8 mouse cellular contexts compared by ENCODE assay signal in the genomic region with DNA sequence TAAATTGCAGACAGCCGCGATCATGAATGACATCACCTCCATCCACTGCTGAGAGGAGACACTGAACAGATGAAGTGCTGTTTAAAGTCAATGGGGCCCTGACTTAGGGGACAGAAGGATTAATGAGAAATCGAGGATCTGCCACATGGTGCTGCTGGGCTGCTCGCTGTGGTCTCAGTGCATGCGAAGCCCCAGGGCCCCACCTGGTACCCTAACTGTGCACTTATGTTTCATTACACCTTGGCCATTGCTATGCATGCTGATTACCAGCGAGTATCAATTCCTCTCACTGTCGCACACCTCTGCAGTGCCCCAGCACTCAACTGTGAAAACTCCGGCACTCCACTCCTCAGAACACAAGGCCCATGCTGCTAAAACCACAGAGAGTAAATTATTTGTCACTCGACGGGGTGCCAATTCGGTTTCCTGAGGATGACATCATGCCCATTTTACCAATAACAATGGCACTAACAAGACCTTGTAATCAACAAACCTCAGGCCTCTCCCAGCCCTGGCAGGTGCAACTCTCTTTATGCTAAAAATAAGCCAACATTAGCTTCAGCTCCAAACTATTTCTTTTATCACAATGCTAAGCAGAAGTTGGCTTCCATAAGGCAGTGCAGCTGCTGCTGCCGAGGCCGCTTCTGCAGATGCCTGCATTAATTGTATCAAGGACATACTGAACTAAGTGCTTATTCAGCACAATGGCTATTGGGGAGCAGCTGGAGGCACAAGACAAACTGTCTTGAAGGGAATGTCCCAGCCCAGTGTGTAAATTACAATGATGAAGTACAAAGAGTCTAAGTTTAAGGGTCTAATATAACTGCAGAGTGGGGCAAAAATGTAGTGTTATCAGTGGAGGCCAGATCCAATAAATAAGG.
DNase-seq lines count a peak whose midpoint lies in the region; ATAC-seq and TF ChIP-seq lines count a peak whose summit lies in the region.

No protein-coding gene starts in this region.

- DNase-seq in kidney, adult 2 months = no peak
- DNase-seq in R1 (ENCODE audit: low read depth, low spot score) = peak; percentile 81
- DNase-seq in heart, postnatal 0 days (ENCODE audit: low spot score) = peak; percentile 67
- no peak for DNase-seq in spleen, postnatal 10 days (ENCODE audit: low spot score in 2 of 2)
- no peak for DNase-seq in spleen, postnatal 36 days (ENCODE audit: low spot score in 2 of 2)
- no peak for DNase-seq in urinary bladder, adult 2 months (ENCODE audit: low spot score)

- no peak overlapping the region for H3K27ac ChIP-seq in kidney, embryonic 14.5 days (ENCODE audit: low read depth, low read length)
- H3K27ac ChIP-seq in kidney, adult 2 months (ENCODE audit: insufficient read depth, low read depth, low read length) = no peak overlapping the region
- H3K27ac ChIP-seq in heart, postnatal 0 days (ENCODE audit: low read depth) = peak overlapping the region; percentile 81
- H3K27ac ChIP-seq in midbrain, embryonic 15.5 days = peak overlapping the region; percentile 68

- H3K9ac ChIP-seq in kidney, embryonic 14.5 days (ENCODE audit: low read depth, low read length) = no peak overlapping the region
- H3K9ac ChIP-seq in heart, postnatal 0 days (replicated peaks; ENCODE audit: low read depth, low read length) = no peak overlapping the region
- no peak overlapping the region for H3K9ac ChIP-seq in midbrain, embryonic 15.5 days

- TF ChIP-seq EP300 in heart, postnatal 0 days (IDR thresholded peaks at IDR 0.05; ENCODE audit: low read depth) = no peak

- WGBS in kidney, embryonic 14.5 days = 58% methylated on average over 13 of the region's 13 CpGs
- 78% methylated on average over 13 of the region's 13 CpGs for WGBS in kidney, adult 2 months
- WGBS in heart, postnatal 0 days = 25% methylated on average over 13 of the region's 13 CpGs
- WGBS in midbrain, embryonic 15.5 days = 15% methylated on average over 13 of the region's 13 CpGs

- H3K9me3 ChIP-seq in kidney, embryonic 14.5 days (ENCODE audit: control insufficient read depth, low read length) = no peaks in the 10 kb centered on the region
- no peaks in the 10 kb centered on the region for H3K9me3 ChIP-seq in heart, postnatal 0 days (replicated peaks; ENCODE audit: control insufficient read depth, low read length)
- no peaks in the 10 kb centered on the region for H3K9me3 ChIP-seq in midbrain, embryonic 15.5 days

- TF ChIP-seq POLR2A in kidney, adult 2 months (IDR thresholded peaks at IDR 0.05; ENCODE audit: low read depth, low read length) = no peak

- no peak for TF ChIP-seq CTCF in kidney, adult 2 months (conservative IDR thresholded peaks at IDR 0.05; ENCODE audit: insufficient read depth, insufficient read length, low read depth, low read length)
- TF ChIP-seq CTCF in heart, postnatal 0 days (IDR thresholded peaks at IDR 0.05; ENCODE audit: low read depth) = no peak

- peaks cover 8% of the 10 kb centered on the region; the same call in 1 of the 2 replicates for H3K4me1 ChIP-seq in kidney, embryonic 14.5 days (ENCODE audit: control insufficient read depth, insufficient read depth, low read length)
- no peaks in the 10 kb centered on the region for H3K4me1 ChIP-seq in kidney, adult 2 months (ENCODE audit: control insufficient read depth, insufficient read depth, low read length)
- peaks cover 33% of the 10 kb centered on the region for H3K4me1 ChIP-seq in heart, postnatal 0 days (ENCODE audit: control insufficient read depth, insufficient read depth)
- H3K4me1 ChIP-seq in midbrain, embryonic 15.5 days = peaks cover 17% of the 10 kb centered on the region

- no peak overlapping the region for H3K4me3 ChIP-seq in kidney, embryonic 14.5 days (ENCODE audit: low read length)
- H3K4me3 ChIP-seq in kidney, adult 2 months (ENCODE audit: insufficient read depth, low read depth, low read length) = no peak overlapping the region
- no peak overlapping the region for H3K4me3 ChIP-seq in heart, postnatal 0 days (ENCODE audit: low read depth, low read length)
- H3K4me3 ChIP-seq in midbrain, embryonic 15.5 days = no peak overlapping the region

- no peak overlapping the region for H3K4me2 ChIP-seq in kidney, embryonic 14.5 days (replicated peaks; ENCODE audit: low read depth, low read length)
- H3K4me2 ChIP-seq in heart, postnatal 0 days (ENCODE audit: low read depth, low read length) = no peak overlapping the region
- no peak overlapping the region for H3K4me2 ChIP-seq in midbrain, embryonic 15.5 days

- H3K36me3 ChIP-seq in kidney, embryonic 14.5 days (ENCODE audit: control insufficient read depth, insufficient read depth, low read length) = no peaks in the 10 kb centered on the region
- no peaks in the 10 kb centered on the region for H3K36me3 ChIP-seq in kidney, adult 2 months (ENCODE audit: control insufficient read depth, insufficient read depth, low read length)
- no peaks in the 10 kb centered on the region for H3K36me3 ChIP-seq in heart, postnatal 0 days (replicated peaks; ENCODE audit: control insufficient read depth, insufficient read depth, low read length)
- H3K36me3 ChIP-seq in midbrain, embryonic 15.5 days (replicated peaks) = no peaks in the 10 kb centered on the region

- H3K27me3 ChIP-seq in kidney, embryonic 14.5 days (ENCODE audit: control insufficient read depth, insufficient read depth, low read length) = no peaks in the 10 kb centered on the region
- no peaks in the 10 kb centered on the region for H3K27me3 ChIP-seq in kidney, adult 2 months (replicated peaks; ENCODE audit: control insufficient read depth, insufficient read depth, low read length)
- H3K27me3 ChIP-seq in heart, postnatal 0 days (ENCODE audit: control insufficient read depth, insufficient read depth, low read length) = no peaks in the 10 kb centered on the region
- no peaks in the 10 kb centered on the region for H3K27me3 ChIP-seq in midbrain, embryonic 15.5 days (replicated peaks)

- 0 out of 2 replicates have a peak, but pooled peaks have one; percentile 16 for ATAC-seq in kidney, embryonic 14.5 days (ENCODE audit: low FRiP score, low TSS enrichment)
- ATAC-seq in heart, postnatal 0 days (ENCODE audit: insufficient read depth, low read depth) = peak; percentile 77
- ATAC-seq in midbrain, embryonic 15.5 days (replicated peaks) = peak; percentile 81

Comparison
In these comparisons a context has a peak if more than half of its experiments do, and no peak if none do; other contexts are left out.
1. ATAC-seq: peak in every context shown above with its lines; median percentile 81 in midbrain, embryonic 15.5 days; 77 in heart, postnatal 0 days; 16 in kidney, embryonic 14.5 days.
2. H3K27ac ChIP-seq: peak in heart, postnatal 0 days (single experiment) and midbrain, embryonic 15.5 days (single experiment); none in kidney, embryonic 14.5 days (single experiment) and kidney, adult 2 months (single experiment).
3. DNase-seq: peak in R1 (single experiment) and heart, postnatal 0 days (single experiment); none in kidney, adult 2 months (single experiment), spleen, postnatal 10 days (0 of 2), spleen, postnatal 36 days (0 of 2) and urinary bladder, adult 2 months (single experiment).